Mouse (Mus musculus) neural tube, postnatal 0 days (tissue): ENCODE measurements around the gene Rnf215. TPM values are rescaled to one million over a fixed set of nuclear protein-coding genes. Genes with fewer than 3 reads are reported as not detected.

Experiments
- microRNA-seq: library from miRNA; unstranded; fragments of <30 nt; microRNA quantifications from one replicate; pipeline ENCODE4, GENCODE M21; 2016
- polyA plus RNA-seq: library from polyadenylated mRNA; unstranded; fragments of >200 nt; fragmentation: Nextera tagmentation; extraction: Ambion mirVana; gene quantifications from 2 replicates; pipeline ENCODE4 v1.2.1, GENCODE M21; 2015

The Rnf215 gene
- polyA plus RNA-seq, result 57.3 and 62.2 TPM in 2 replicates

GRCm38 (mm10) chr11:4134986-4135935 is at the start of gene Rnf215:
TSS of gene Rnf215 (plus strand) at chr11:4135202.

GRCm38 (mm10) chr11:4095171-4096053 is 39.6 kb upstream of the Rnf215 start, which contains the start of gene Mtfp1:
TSS of gene Mtfp1 (minus strand) at chr11:4095445.

GRCm38 (mm10) chr11:4122742-4123579 is 12.0 kb upstream of the Rnf215 start, which contains the start of gene Sec14l2:
TSS of gene Sec14l2 (minus strand) at chr11:4123415.

GRCm38 (mm10) chr11:4159808-4160708 is 25.1 kb downstream of the Rnf215 start, which contains the start of the genes Ccdc157 and Sf3a1:
TSS of gene Ccdc157 (minus strand) at chr11:4160293.
TSS of gene Sf3a1 (plus strand) at chr11:4160350.

GRCm38 (mm10) chr11:4186486-4187317 is 51.7 kb downstream of the Rnf215 start, which contains the start of gene Tbc1d10a:
TSS of gene Tbc1d10a (plus strand) at chr11:4186789.

Small RNA genes lying within 50 kb of the gene (microRNA-seq; reads per million reads assigned to microRNA genes)
- gene Mir3060, result 4.4 reads per million, percentile 7 among the genes with 10 or more reads in this experiment

Other genes with a start within 250 kb of the Rnf215 start
- gene 4921536K21Rik, start 240.1 kb upstream of the Rnf215 start, polyA plus RNA-seq, result 0.17 and 0.31 TPM in 2 replicates
- 12.6 and 16.7 TPM in 2 replicates for gene Dusp18, start 240.0 kb upstream of the Rnf215 start, polyA plus RNA-seq
- 22.7 and 23.9 TPM in 2 replicates for gene Slc35e4, start 220.5 kb upstream of the Rnf215 start, polyA plus RNA-seq
- 32.7 and 35.5 TPM in 2 replicates for gene Tcn2, start 203.0 kb upstream of the Rnf215 start, polyA plus RNA-seq
- 42.2 and 42.3 TPM in 2 replicates for gene Pes1, start 171.2 kb upstream of the Rnf215 start, polyA plus RNA-seq
- not detected in 2 replicates for gene 4930556J24Rik, start 158.4 kb upstream of the Rnf215 start, polyA plus RNA-seq
- 34.9 and 35.3 TPM in 2 replicates for gene Gal3st1, start 151.6 kb upstream of the Rnf215 start, polyA plus RNA-seq
- 0.13 TPM in 1 of 2 replicates, not detected in the other for gene Sec14l4, start 103.7 kb upstream of the Rnf215 start, polyA plus RNA-seq
- 0.94 and 1.1 TPM in 2 replicates for gene Sec14l3, start 70.4 kb upstream of the Rnf215 start, polyA plus RNA-seq
- 21.1 and 22.3 TPM in 2 replicates for gene Mtfp1, start 39.8 kb upstream of the Rnf215 start, polyA plus RNA-seq
- gene Sec14l2, start 11.8 kb upstream of the Rnf215 start, polyA plus RNA-seq, result 10.2 and 10.6 TPM in 2 replicates
- gene Ccdc157, start 25.1 kb downstream of the Rnf215 start, polyA plus RNA-seq, result 7.8 and 9.1 TPM in 2 replicates
- gene Sf3a1, start 25.1 kb downstream of the Rnf215 start, polyA plus RNA-seq, result 28.6 and 31.5 TPM in 2 replicates
- gene Tbc1d10a, start 51.6 kb downstream of the Rnf215 start, polyA plus RNA-seq, result 38.6 and 41.8 TPM in 2 replicates
- gene Castor1, start 83.0 kb downstream of the Rnf215 start, polyA plus RNA-seq, result 18.2 and 20.5 TPM in 2 replicates
- gene Osm, start 101.2 kb downstream of the Rnf215 start, polyA plus RNA-seq, result 0.10 TPM in 1 of 2 replicates, not detected in the other
- 0.04 and 0.13 TPM in 2 replicates for gene Lif, start 122.4 kb downstream of the Rnf215 start, polyA plus RNA-seq